Mouse (Mus musculus) kidney, embryonic 15.5 days (tissue): Measurements from ENCODE around the gene Wdr45b. TPM values are rescaled to one million over a fixed set of nuclear protein-coding genes. Genes with fewer than 3 reads are reported as not detected.
"Not testable (repeated sequence)": the region's sequence is repeated elsewhere in the genome, so short reads cannot be mapped to it uniquely, and the experiment has no call there.

ENCODE experiments used
- ATAC-seq: fragments of 200-750 bp; cut with Nextera tagmentation; replicated peaks from 2 replicates; pipeline ENCODE4 v1.8.0; 2017; ENCODE audit warnings: moderate TSS enrichment; ENCODE audit not compliant: low FRiP score
- H3K27ac ChIP-seq: fragments of 300-500 bp; sonication (generic); 2 replicates; pipeline ENCODE4 v1.5.1; 2015; ENCODE audit warnings: mild to moderate bottlenecking, inconsistent platforms
- H3K27me3 ChIP-seq: fragments of 300-500 bp; sonication (generic); 2 replicates; pipeline ENCODE4 v1.6.1; 2015; ENCODE audit warnings: inconsistent platforms
- H3K36me3 ChIP-seq: fragments of 300-500 bp; sonication (generic); 2 replicates; pipeline ENCODE4 v1.6.1; 2015; ENCODE audit warnings: inconsistent platforms
- H3K4me1 ChIP-seq: fragments of 300-500 bp; sonication (generic); 2 replicates; pipeline ENCODE4 v1.6.1; 2015; ENCODE audit warnings: inconsistent platforms
- H3K4me2 ChIP-seq: fragments of 300-500 bp; sonication (generic); 2 replicates; pipeline ENCODE4 v1.6.1; 2015; ENCODE audit warnings: moderate library complexity, mild to moderate bottlenecking, inconsistent platforms
- H3K4me3 ChIP-seq: fragments of 300-500 bp; sonication (generic); replicated peaks from 2 replicates; pipeline ENCODE4 v1.5.1; 2015; ENCODE audit warnings: mild to moderate bottlenecking, inconsistent platforms
- H3K9ac ChIP-seq: fragments of 300-500 bp; sonication (generic); 2 replicates; pipeline ENCODE4 v1.6.1; 2015; ENCODE audit warnings: mild to moderate bottlenecking, inconsistent platforms
- H3K9me3 ChIP-seq: fragments of 300-500 bp; sonication (generic); replicated peaks from 2 replicates; pipeline ENCODE4 v1.6.1; 2016; ENCODE audit warnings: inconsistent platforms
- WGBS: fragments of 180-500 bp; shearing (Covaris S2); methylation state at CpG from one replicate; pipeline ENCODE4 v1.1.7; 2015; ENCODE audit warnings: mixed read lengths; 5-methylcytosine and 5-hydroxymethylcytosine counted together
- polyA plus RNA-seq: library from polyadenylated mRNA; unstranded; fragments of >200 nt; fragmentation: Nextera tagmentation; extraction: Ambion mirVana; gene quantifications from 2 replicates; pipeline ENCODE4 v1.2.1, GENCODE M21; 2015

Wdr45b gene
- polyA plus RNA-seq, 1 experiment from 2014 or later = 90.5 TPM

GRCm38 (mm10) chr11:121362212-121362611 is 8.0 kb upstream of the Wdr45b start:
- no peak overlapping the region for H3K27ac ChIP-seq
- no peaks in the 10 kb centered on the region for H3K27me3 ChIP-seq
- no peak for ATAC-seq
- WGBS = 35% methylated on average over 5 of the region's 5 CpGs
- H3K4me1 ChIP-seq = no peaks in the 10 kb centered on the region
- H3K4me3 ChIP-seq = no peak overlapping the region
- H3K36me3 ChIP-seq = no peaks in the 10 kb centered on the region
- H3K9me3 ChIP-seq = no peaks in the 10 kb centered on the region
- no peak overlapping the region for H3K4me2 ChIP-seq
- H3K9ac ChIP-seq = no peak overlapping the region

GRCm38 (mm10) chr11:121353326-121354090 is 737 bp downstream of the Wdr45b start:
- no peak; the same call in 1 of the 2 replicates for ATAC-seq
- WGBS = 3% methylated on average over 41 of the region's 41 CpGs
- Histone ChIP-seq H3K4me2 (peak overlapping the region; percentile 86), H3K9me3 (no peaks in the 10 kb centered on the region), H3K27ac (peak overlapping the region; percentile 86), H3K4me3 (peak overlapping the region; percentile 84), H3K9ac (peak overlapping the region; percentile 95), H3K36me3 (peaks cover 18% of the 10 kb centered on the region), H3K4me1 (peaks cover 23% of the 10 kb centered on the region), H3K27me3 (no peaks in the 10 kb centered on the region)

- not testable (repeated sequence) for H3K4me2 ChIP-seq, H3K27me3 ChIP-seq, H3K9ac ChIP-seq, H3K27ac ChIP-seq, H3K4me3 ChIP-seq, ATAC-seq, H3K9me3 ChIP-seq
- WGBS = 89% methylated on average over 3 of the region's 3 CpGs
- peaks cover 56% of the 10 kb centered on the region for H3K36me3 ChIP-seq
- H3K4me1 ChIP-seq = peaks cover 16% of the 10 kb centered on the region
These were observed 5.5 kb downstream of the Wdr45b start for GRCm38 (mm10) chr11:121348727-121349126.

- no peak overlapping the region for H3K4me3 ChIP-seq
- H3K9ac ChIP-seq = no peak overlapping the region
- 90% methylated on average over 2 of the region's 2 CpGs for WGBS
- no peaks in the 10 kb centered on the region for H3K9me3 ChIP-seq
- ATAC-seq = no peak
- peaks cover 57% of the 10 kb centered on the region for H3K36me3 ChIP-seq
- peaks cover 12% of the 10 kb centered on the region for H3K4me1 ChIP-seq
- no peaks in the 10 kb centered on the region for H3K27me3 ChIP-seq
- H3K4me2 ChIP-seq = no peak overlapping the region
- no peak overlapping the region for H3K27ac ChIP-seq
These were observed 6.1 kb downstream of the Wdr45b start for GRCm38 (mm10) chr11:121348166-121348565.

- peaks cover 57% of the 10 kb centered on the region for H3K36me3 ChIP-seq
- H3K27me3 ChIP-seq = no peaks in the 10 kb centered on the region
- no peak overlapping the region for H3K4me2 ChIP-seq
- H3K27ac ChIP-seq = no peak overlapping the region
- no peaks in the 10 kb centered on the region for H3K9me3 ChIP-seq
- no peak overlapping the region for H3K9ac ChIP-seq
- 95% methylated on average over 2 of the region's 2 CpGs for WGBS
- no peak overlapping the region for H3K4me3 ChIP-seq
- peaks cover under 1% of the 10 kb centered on the region; the same call in 1 of the 2 replicates for H3K4me1 ChIP-seq
- no peak for ATAC-seq
These were observed 7.2 kb downstream of the Wdr45b start for GRCm38 (mm10) chr11:121347036-121347435.

GRCm38 (mm10) chr11:121342423-121342822 is 11.8 kb downstream of the Wdr45b start:
- not testable (repeated sequence) for H3K4me1 ChIP-seq, H3K27me3 ChIP-seq, H3K9me3 ChIP-seq, H3K9ac ChIP-seq, H3K27ac ChIP-seq, H3K4me3 ChIP-seq, H3K4me2 ChIP-seq, ATAC-seq
- 71% methylated on average over 1 of the region's 1 CpGs for WGBS
- peaks cover 64% of the 10 kb centered on the region for H3K36me3 ChIP-seq

GRCm38 (mm10) chr11:121340287-121340686 is 14.0 kb downstream of the Wdr45b start:
- no peak for ATAC-seq
- Histone ChIP-seq H3K36me3 (peaks cover 63% of the 10 kb centered on the region), H3K9ac (no peak overlapping the region), H3K4me1 (no peaks in the 10 kb centered on the region), H3K4me3 (no peak overlapping the region), H3K9me3 (no peaks in the 10 kb centered on the region), H3K4me2 (no peak overlapping the region), H3K27me3 (no peaks in the 10 kb centered on the region), H3K27ac (no peak overlapping the region)
- 96% methylated on average over 1 of the region's 1 CpGs for WGBS

- no peak overlapping the region for H3K9ac ChIP-seq
- peaks cover 63% of the 10 kb centered on the region for H3K36me3 ChIP-seq
- no peaks in the 10 kb centered on the region for H3K9me3 ChIP-seq
- H3K4me2 ChIP-seq = no peak overlapping the region
- H3K27ac ChIP-seq = no peak overlapping the region
- no peak for ATAC-seq
- no peaks in the 10 kb centered on the region for H3K27me3 ChIP-seq
- H3K4me1 ChIP-seq = no peaks in the 10 kb centered on the region
- no peak overlapping the region for H3K4me3 ChIP-seq
- 90% methylated on average over 1 of the region's 1 CpGs for WGBS
These were observed 14.6 kb downstream of the Wdr45b start for GRCm38 (mm10) chr11:121339647-121340046.

GRCm38 (mm10) chr11:121331641-121332040 is 22.6 kb downstream of the Wdr45b start:
- no peaks in the 10 kb centered on the region for H3K9me3 ChIP-seq
- no peak overlapping the region for H3K4me3 ChIP-seq
- no peak for ATAC-seq
- H3K27me3 ChIP-seq = no peaks in the 10 kb centered on the region
- no peak overlapping the region for H3K4me2 ChIP-seq
- H3K27ac ChIP-seq = no peak overlapping the region
- 91% methylated on average over 3 of the region's 3 CpGs for WGBS
- peaks cover 96% of the 10 kb centered on the region for H3K36me3 ChIP-seq
- no peak overlapping the region for H3K9ac ChIP-seq
- no peaks in the 10 kb centered on the region for H3K4me1 ChIP-seq

- H3K9me3 ChIP-seq = no peaks in the 10 kb centered on the region
- no peak overlapping the region for H3K4me3 ChIP-seq
- H3K27me3 ChIP-seq = no peaks in the 10 kb centered on the region
- H3K4me1 ChIP-seq = no peaks in the 10 kb centered on the region
- peaks cover 82% of the 10 kb centered on the region for H3K36me3 ChIP-seq
- H3K9ac ChIP-seq = no peak overlapping the region
- no peak for ATAC-seq
- no peak overlapping the region for H3K27ac ChIP-seq
- no peak overlapping the region for H3K4me2 ChIP-seq
These were observed 25.6 kb downstream of the Wdr45b start for GRCm38 (mm10) chr11:121328619-121329018.

GRCm38 (mm10) chr11:121328206-121328605 is 26.0 kb downstream of the Wdr45b start:
- peaks cover 78% of the 10 kb centered on the region for H3K36me3 ChIP-seq
- no peak overlapping the region for H3K4me3 ChIP-seq
- no peak overlapping the region for H3K27ac ChIP-seq
- ATAC-seq = no peak
- WGBS = 99% methylated on average over 9 of the region's 9 CpGs
- no peaks in the 10 kb centered on the region for H3K9me3 ChIP-seq
- no peak overlapping the region for H3K4me2 ChIP-seq
- no peaks in the 10 kb centered on the region for H3K27me3 ChIP-seq
- H3K9ac ChIP-seq = no peak overlapping the region
- no peaks in the 10 kb centered on the region for H3K4me1 ChIP-seq

GRCm38 (mm10) chr11:121326681-121327080 is 27.6 kb downstream of the Wdr45b start:
- WGBS = over 99% methylated on average over 5 of the region's 5 CpGs
- peaks cover 64% of the 10 kb centered on the region for H3K36me3 ChIP-seq
- ATAC-seq = no peak

GRCm38 (mm10) chr11:121326034-121326433 is 28.2 kb downstream of the Wdr45b start:
- Histone ChIP-seq H3K27ac (no peak overlapping the region), H3K4me3 (no peak overlapping the region), H3K4me2 (no peak overlapping the region), H3K36me3 (peaks cover 66% of the 10 kb centered on the region), H3K9ac (no peak overlapping the region), H3K4me1 (no peaks in the 10 kb centered on the region), H3K27me3 (no peaks in the 10 kb centered on the region), H3K9me3 (peaks cover 2% of the 10 kb centered on the region)
- ATAC-seq = no peak
- WGBS = 63% methylated on average over 1 of the region's 1 CpGs

More at GRCm38 (mm10) chr11:121326681-121327080, 27.6 kb downstream of the Wdr45b start:
- Histone ChIP-seq H3K4me3 (no peak overlapping the region), H3K27ac (no peak overlapping the region), H3K9me3 (no peaks in the 10 kb centered on the region; the same call in 1 of the 2 replicates), H3K4me1 (no peaks in the 10 kb centered on the region), H3K9ac (no peak overlapping the region), H3K27me3 (no peaks in the 10 kb centered on the region), H3K4me2 (no peak overlapping the region)
